Mouse (Mus musculus): ENCODE data around the gene 5730507C01Rik. TPM values are rescaled to one million over a fixed set of nuclear protein-coding genes. Genes with fewer than 3 reads are reported as not detected.
"Not testable (repeated sequence)": the region's sequence is repeated elsewhere in the genome, so short reads cannot be mapped to it uniquely, and the experiment has no call there.

Gene 5730507C01Rik
- total RNA-seq (2012; rRNA removed) = 0.69 and 1.2 TPM in 2 replicates

DNA sequence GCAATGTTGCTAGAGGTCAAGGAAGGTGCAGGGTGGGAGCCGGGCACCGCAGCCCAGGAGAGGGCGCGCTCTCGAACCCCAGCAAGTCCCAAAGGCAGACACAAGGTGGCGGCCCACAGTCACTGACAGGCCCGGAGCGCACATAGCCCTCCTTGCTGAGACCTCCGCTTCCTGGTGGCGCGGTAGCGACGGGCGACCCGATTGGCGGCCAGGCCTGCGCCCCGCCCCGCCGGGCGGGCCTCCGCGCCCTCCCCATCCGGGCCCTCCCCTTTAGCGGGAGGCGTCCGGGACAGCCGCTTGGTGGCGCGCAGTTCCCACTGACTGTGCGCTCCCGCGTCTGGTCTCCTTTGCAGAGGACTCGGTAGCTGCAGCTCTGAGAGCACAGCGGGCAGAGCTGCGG lies at the start of gene 5730507C01Rik:
5730507C01Rik (plus strand) TSS at position 340 of the 400 bp plus-strand sequence.
- Histone ChIP-seq H3K9me3 (ENCODE audit: control insufficient read depth, insufficient read depth, low read depth, low read length) (no peaks in the 10 kb centered on the region), H3K4me3 (ENCODE audit: insufficient read depth in 1 of 2, low read depth in 1 of 2, low read length in 2 of 2, poor library complexity in 1 of 2, severe bottlenecking in 1 of 2) (peak within 1 kb of the TSS in 1 of 2 experiments; percentile 52; a peak in 2 of 4 replicates), H3K36me3 (ENCODE audit: control insufficient read depth, insufficient read depth, low read length, poor library complexity, severe bottlenecking) (no peaks in the 10 kb centered on the region), H3K4me1 (ENCODE audit: control insufficient read depth in 2 of 2, insufficient read depth in 2 of 2, low read length in 2 of 2, poor library complexity in 1 of 2) (no peaks in the 10 kb centered on the region), H3K9ac (ENCODE audit: insufficient read depth, low read depth, low read length, poor library complexity, severe bottlenecking) (no peak within 1 kb of the TSS), H3K27ac (ENCODE audit: insufficient read depth, low read depth, low read length, poor library complexity, severe bottlenecking) (no peak within 1 kb of the TSS)
- TF ChIP-seq CHD2 (IDR thresholded peaks at IDR 0.05; ENCODE audit: low read depth, low read length) (no peak), ZNF384 (IDR thresholded peaks at IDR 0.05; ENCODE audit: low read depth, low read length) (no peak), MAFK (IDR thresholded peaks at IDR 0.05; ENCODE audit: insufficient read depth, low read depth, low read length) (no peak), HCFC1 (IDR thresholded peaks at IDR 0.05; ENCODE audit: borderline replicate concordance, insufficient read depth, low read length) (no peak), ZC3H11A (IDR thresholded peaks at IDR 0.05; ENCODE audit: borderline replicate concordance, low read depth, low read length) (no peak)
- in situ Hi-C loops (cut with MboI; ENCODE audit: low sequenced_read_pairs in 2 of 2, unreplicated experiment in 2 of 2) = no loop called here
- DNase-seq (ENCODE audit: low read depth, low spot score) = no peak

DNA sequence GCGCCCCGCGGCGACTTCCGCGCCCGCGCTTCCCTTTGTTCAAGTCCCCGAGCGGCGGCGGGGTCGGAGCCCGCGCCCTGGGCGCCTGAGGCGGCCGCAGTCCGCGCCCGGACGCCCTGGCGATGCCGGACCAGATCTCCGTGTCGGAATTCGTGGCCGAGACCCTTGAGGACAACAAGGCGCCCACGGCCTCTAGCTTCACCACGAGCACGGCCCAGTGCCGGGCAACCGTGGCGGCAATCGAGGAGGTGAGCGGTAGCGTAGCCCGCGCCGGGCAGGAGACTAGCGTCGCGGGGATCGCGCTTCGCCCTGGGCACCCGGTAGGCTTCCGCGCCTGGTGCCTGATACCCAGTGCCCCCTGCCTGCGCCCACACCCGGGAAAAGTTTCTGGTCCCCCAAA lies 306 bp downstream of the 5730507C01Rik start:
- H3K4me1 ChIP-seq (ENCODE audit: control insufficient read depth in 2 of 2, insufficient read depth in 2 of 2, low read length in 2 of 2, poor library complexity in 1 of 2); H3K9ac ChIP-seq (ENCODE audit: insufficient read depth, low read depth, low read length, poor library complexity, severe bottlenecking); H3K36me3 ChIP-seq (ENCODE audit: control insufficient read depth, insufficient read depth, low read length, poor library complexity, severe bottlenecking); in situ Hi-C loops (cut with MboI; ENCODE audit: low sequenced_read_pairs in 2 of 2, unreplicated experiment in 2 of 2); DNase-seq (ENCODE audit: low read depth, low spot score); H3K27ac ChIP-seq (ENCODE audit: insufficient read depth, low read depth, low read length, poor library complexity, severe bottlenecking); H3K9me3 ChIP-seq (ENCODE audit: control insufficient read depth, insufficient read depth, low read depth, low read length): not testable (repeated sequence)
- H3K4me3 ChIP-seq (ENCODE audit: insufficient read depth in 1 of 2, low read depth in 1 of 2, low read length in 2 of 2, poor library complexity in 1 of 2, severe bottlenecking in 1 of 2) = peak overlapping the region in 1 of 2 experiments; percentile 52; a peak in 2 of 4 replicates

DNA sequence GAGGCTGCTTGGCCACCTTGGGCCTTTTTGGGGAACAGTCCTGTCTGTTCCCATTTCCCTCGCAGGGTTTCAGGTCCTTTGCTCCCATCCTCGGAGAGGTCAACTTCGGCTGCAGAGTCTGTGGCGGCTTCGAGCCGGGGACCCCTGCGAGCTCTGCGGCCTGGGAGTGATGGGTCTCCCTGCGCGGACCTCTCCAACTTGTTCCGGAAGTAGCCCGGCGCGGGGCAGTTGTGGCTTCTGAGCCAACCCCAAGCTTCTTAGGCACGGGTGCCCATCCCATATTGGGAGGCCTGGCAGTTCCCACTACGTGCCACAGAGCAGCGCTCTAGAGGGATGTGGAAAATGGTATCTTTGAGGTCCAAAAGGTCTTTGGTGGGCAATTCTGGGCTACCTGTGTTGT lies 767 bp downstream of the 5730507C01Rik start:
- H3K9ac ChIP-seq (ENCODE audit: insufficient read depth, low read depth, low read length, poor library complexity, severe bottlenecking); H3K4me3 ChIP-seq (ENCODE audit: insufficient read depth in 1 of 2, low read depth in 1 of 2, low read length in 2 of 2, poor library complexity in 1 of 2, severe bottlenecking in 1 of 2); DNase-seq (ENCODE audit: low read depth, low spot score); H3K9me3 ChIP-seq (ENCODE audit: control insufficient read depth, insufficient read depth, low read depth, low read length); H3K27ac ChIP-seq (ENCODE audit: insufficient read depth, low read depth, low read length, poor library complexity, severe bottlenecking); in situ Hi-C loops (cut with MboI; ENCODE audit: low sequenced_read_pairs in 2 of 2, unreplicated experiment in 2 of 2); H3K4me1 ChIP-seq (ENCODE audit: control insufficient read depth in 2 of 2, insufficient read depth in 2 of 2, low read length in 2 of 2, poor library complexity in 1 of 2); H3K36me3 ChIP-seq (ENCODE audit: control insufficient read depth, insufficient read depth, low read length, poor library complexity, severe bottlenecking): not testable (repeated sequence)
